In genomic region chr14:51921759-51922570, GRCm38 (mm10) we compare ENCODE assay signal across 8 mouse cellular contexts. TPM values are rescaled to one million over a fixed set of nuclear protein-coding genes. Genes with fewer than 3 reads are reported as not detected.
DNase-seq lines count a peak whose midpoint lies in the region; ATAC-seq and TF ChIP-seq lines count a peak whose summit lies in the region.

No protein-coding gene starts in this region.

- H3K4me3 ChIP-seq in liver, embryonic 16.5 days (ENCODE audit: low read depth, low read length) = no peak overlapping the region
- H3K4me3 ChIP-seq in hindbrain, embryonic 16.5 days (ENCODE audit: low read length) = no peak overlapping the region
- H3K4me3 ChIP-seq in lung, postnatal 0 days (ENCODE audit: low read depth, low read length) = no peak overlapping the region

- DNase-seq in liver = no peak
- DNase-seq in gastrocnemius, adult 8-10 months (ENCODE audit: low spot score in 2 of 2) = peak; percentile 79 to 89
- peak; percentile 70 for DNase-seq in lung, postnatal 0 days (ENCODE audit: low spot score)
- DNase-seq in testis, postnatal 10 days (ENCODE audit: low spot score) = peak; percentile 58
- no peak for DNase-seq in kidney, postnatal 14 days
- no peak for DNase-seq in embryo, embryonic 9.5 days (ENCODE audit: extremely low spot score)

- no peak overlapping the region for H3K9ac ChIP-seq in liver, embryonic 16.5 days (ENCODE audit: low read depth, low read length)
- H3K9ac ChIP-seq in hindbrain, embryonic 16.5 days (ENCODE audit: low read depth, low read length) = no peak overlapping the region
- no peak overlapping the region for H3K9ac ChIP-seq in lung, postnatal 0 days (replicated peaks; ENCODE audit: low read depth)

- TF ChIP-seq EP300 in lung, postnatal 0 days (IDR thresholded peaks at IDR 0.05) = no peak

- no peak for TF ChIP-seq CTCF in lung, postnatal 0 days (IDR thresholded peaks at IDR 0.05)

- no peaks in the 10 kb centered on the region for H3K9me3 ChIP-seq in liver, embryonic 16.5 days (replicated peaks; ENCODE audit: control insufficient read depth, low read length)
- no peaks in the 10 kb centered on the region for H3K9me3 ChIP-seq in hindbrain, embryonic 16.5 days (ENCODE audit: control insufficient read depth, low read length)
- H3K9me3 ChIP-seq in lung, postnatal 0 days (ENCODE audit: low read length) = no peaks in the 10 kb centered on the region

- WGBS in liver, embryonic 16.5 days (ENCODE audit: insufficient replicate concordance) = 64% methylated on average over 16 of the region's 16 CpGs
- WGBS in hindbrain, embryonic 16.5 days = 72% methylated on average over 16 of the region's 16 CpGs
- 48% methylated on average over 16 of the region's 16 CpGs for WGBS in lung, postnatal 0 days

- H3K4me2 ChIP-seq in liver, embryonic 16.5 days (ENCODE audit: low read depth, low read length) = no peak overlapping the region
- no peak overlapping the region for H3K4me2 ChIP-seq in hindbrain, embryonic 16.5 days (ENCODE audit: low read length)
- no peak overlapping the region for H3K4me2 ChIP-seq in lung, postnatal 0 days (replicated peaks; ENCODE audit: low read depth, low read length)

- H3K27ac ChIP-seq in liver, embryonic 16.5 days (ENCODE audit: low read length) = no peak overlapping the region
- H3K27ac ChIP-seq in hindbrain, embryonic 16.5 days (ENCODE audit: low read depth, low read length) = peak overlapping the region; percentile 52
- peak overlapping the region; percentile 52 for H3K27ac ChIP-seq in lung, postnatal 0 days (ENCODE audit: low read length)

- no peaks in the 10 kb centered on the region for H3K27me3 ChIP-seq in liver, embryonic 16.5 days (ENCODE audit: control insufficient read depth, insufficient read depth, low read depth, low read length)
- no peaks in the 10 kb centered on the region for H3K27me3 ChIP-seq in hindbrain, embryonic 16.5 days (replicated peaks; ENCODE audit: control insufficient read depth, insufficient read depth, low read length)
- no peaks in the 10 kb centered on the region for H3K27me3 ChIP-seq in lung, postnatal 0 days (replicated peaks; ENCODE audit: insufficient read depth, low read length)

- no peaks in the 10 kb centered on the region for H3K36me3 ChIP-seq in liver, embryonic 16.5 days (ENCODE audit: control insufficient read depth, insufficient read depth)
- no peaks in the 10 kb centered on the region for H3K36me3 ChIP-seq in hindbrain, embryonic 16.5 days (ENCODE audit: control insufficient read depth, insufficient read depth, low read length)
- no peaks in the 10 kb centered on the region for H3K36me3 ChIP-seq in lung, postnatal 0 days (ENCODE audit: insufficient read depth, low read length)

- peak; percentile 39; the same call in 1 of the 2 replicates for ATAC-seq in liver, embryonic 16.5 days (ENCODE audit: low read depth)
- ATAC-seq in hindbrain, embryonic 16.5 days = peak; percentile 93
- peak; percentile 88 for ATAC-seq in lung, postnatal 0 days

- H3K4me1 ChIP-seq in liver, embryonic 16.5 days (ENCODE audit: control insufficient read depth, low read depth, low read length) = no peaks in the 10 kb centered on the region
- H3K4me1 ChIP-seq in hindbrain, embryonic 16.5 days (ENCODE audit: control insufficient read depth, insufficient read depth, low read depth, low read length) = no peaks in the 10 kb centered on the region
- peaks cover 6% of the 10 kb centered on the region; the same call in 1 of the 2 replicates for H3K4me1 ChIP-seq in lung, postnatal 0 days (ENCODE audit: insufficient read depth, low read depth, low read length)

RNA-seq across cellular contexts. Expression of gene Rnase13, which starts 0.6 kb away (rescaled TPM):
- polyA plus RNA-seq in liver, embryonic 16.5 days (2015; fragmentation: Nextera tagmentation; extraction: Ambion mirVana) = not detected in 2 replicates
- total RNA-seq in gastrocnemius, adult 8-10 months (2022) = not detected
- not detected in 2 replicates for polyA plus RNA-seq in hindbrain, embryonic 16.5 days (2015; fragmentation: Nextera tagmentation; extraction: Ambion mirVana)
- not detected in 2 replicates for polyA plus RNA-seq in lung, postnatal 0 days (2015; fragmentation: Nextera tagmentation; extraction: Ambion mirVana)

RNA-seq across cellular contexts. Expression of gene Tppp2, which starts 3.7 kb away (rescaled TPM):
- not detected in 2 replicates for polyA plus RNA-seq in liver, embryonic 16.5 days (2015; fragmentation: Nextera tagmentation; extraction: Ambion mirVana)
- 1 to 10 TPM in 3 of 4 experiments, under 1 TPM in 1; 0.92 to 1.7 (median 1.7) TPM for total RNA-seq in gastrocnemius, adult 8-10 months (2022)
- polyA plus RNA-seq in hindbrain, embryonic 16.5 days (2015; fragmentation: Nextera tagmentation; extraction: Ambion mirVana) = not detected in 2 replicates
- polyA plus RNA-seq in lung, postnatal 0 days (2015; fragmentation: Nextera tagmentation; extraction: Ambion mirVana) = not detected in 2 replicates

RNA-seq across cellular contexts. Expression of gene Ndrg2, which starts 8.0 kb away (rescaled TPM):
- 51.8 and 66.4 TPM in 2 replicates for polyA plus RNA-seq in liver, embryonic 16.5 days (2015; fragmentation: Nextera tagmentation; extraction: Ambion mirVana)
- total RNA-seq in gastrocnemius, adult 8-10 months (2022) = 1,000 to 10,000 TPM; 1,880 to 2,007 (median 1,939) TPM
- polyA plus RNA-seq in hindbrain, embryonic 16.5 days (2015; fragmentation: Nextera tagmentation; extraction: Ambion mirVana) = 338 and 429 TPM in 2 replicates
- polyA plus RNA-seq in lung, postnatal 0 days (2015; fragmentation: Nextera tagmentation; extraction: Ambion mirVana) = 94.9 and 103 TPM in 2 replicates

RNA-seq across cellular contexts. Expression of gene Slc39a2, which starts 29.3 kb away (rescaled TPM):
- polyA plus RNA-seq in liver, embryonic 16.5 days (2015; fragmentation: Nextera tagmentation; extraction: Ambion mirVana) = 0.06 and 0.09 TPM in 2 replicates
- total RNA-seq in gastrocnemius, adult 8-10 months (2022) = under 1 TPM; 0.11 to 0.48 (median 0.33) TPM
- 1.5 and 1.9 TPM in 2 replicates for polyA plus RNA-seq in hindbrain, embryonic 16.5 days (2015; fragmentation: Nextera tagmentation; extraction: Ambion mirVana)
- 3.7 and 3.8 TPM in 2 replicates for polyA plus RNA-seq in lung, postnatal 0 days (2015; fragmentation: Nextera tagmentation; extraction: Ambion mirVana)

RNA-seq across cellular contexts. Expression of gene Mettl17, which starts 37.3 kb away (rescaled TPM):
- 10.8 and 12.9 TPM in 2 replicates for polyA plus RNA-seq in liver, embryonic 16.5 days (2015; fragmentation: Nextera tagmentation; extraction: Ambion mirVana)
- total RNA-seq in gastrocnemius, adult 8-10 months (2022) = 10 to 100 TPM in 3 of 4 experiments, 1 to 10 TPM in 1; 8.6 to 14.7 (median 12.3) TPM
- 80.4 and 88.1 TPM in 2 replicates for polyA plus RNA-seq in hindbrain, embryonic 16.5 days (2015; fragmentation: Nextera tagmentation; extraction: Ambion mirVana)
- 25.3 and 33.9 TPM in 2 replicates for polyA plus RNA-seq in lung, postnatal 0 days (2015; fragmentation: Nextera tagmentation; extraction: Ambion mirVana)

Comparison
In these comparisons a context has a peak if more than half of its experiments do, and no peak if none do; other contexts are left out.
1. ATAC-seq: peak in every context shown above with its lines; median percentile 93 in hindbrain, embryonic 16.5 days; 88 in lung, postnatal 0 days; 39 in liver, embryonic 16.5 days.
2. DNase-seq: peak in gastrocnemius, adult 8-10 months (2 of 2), lung, postnatal 0 days (single experiment) and testis, postnatal 10 days (single experiment); none in liver (single experiment), kidney, postnatal 14 days (single experiment) and embryo, embryonic 9.5 days (single experiment).